Mouse (Mus musculus) limb, embryonic 14.5 days (tissue): ENCODE results near the gene Gm4792. TPM values are rescaled to one million over a fixed set of nuclear protein-coding genes. Genes with fewer than 3 reads are reported as not detected.

Experiments used
- ATAC-seq: fragments of 200-750 bp; cut with Nextera tagmentation; 2 replicates; pipeline ENCODE4 v1.8.0; 2017; ENCODE audit warnings: low read depth, moderate number of reproducible peaks, moderate TSS enrichment; ENCODE audit not compliant: low FRiP score
- DNase-seq: peaks from one replicate; pipeline ENCODE4 v3.0.0-alpha.2; 2015; ENCODE audit warnings: low spot score
- H3K27ac ChIP-seq: fragments of 300-500 bp; sonication (generic); replicated peaks from 2 replicates; pipeline ENCODE4 v1.5.1; 2014; ENCODE audit warnings: low read depth, mild to moderate bottlenecking, low read length, moderate library complexity, mixed read lengths
- H3K27me3 ChIP-seq: fragments of 300-500 bp; sonication (generic); 2 replicates; pipeline ENCODE4 v1.6.1; 2014; ENCODE audit warnings: low read length, mixed read lengths; ENCODE audit not compliant: control insufficient read depth, insufficient read depth
- H3K36me3 ChIP-seq: fragments of 300-500 bp; sonication (generic); 2 replicates; pipeline ENCODE4 v1.6.1; 2014; ENCODE audit warnings: mild to moderate bottlenecking, low read length, moderate library complexity, mixed read lengths; ENCODE audit not compliant: control insufficient read depth, insufficient read depth
- H3K4me1 ChIP-seq: fragments of 300-500 bp; sonication (generic); 2 replicates; pipeline ENCODE4 v1.6.1; 2014; ENCODE audit warnings: antibody characterized with exemption, low read length, mixed read lengths; ENCODE audit not compliant: control insufficient read depth, insufficient read depth
- H3K4me2 ChIP-seq: fragments of 300-500 bp; sonication (generic); replicated peaks from 2 replicates; pipeline ENCODE4 v1.6.1; 2014; ENCODE audit warnings: low read depth, mild to moderate bottlenecking, low read length, moderate library complexity; ENCODE audit not compliant: severe bottlenecking
- H3K4me3 ChIP-seq: fragments of 300-500 bp; sonication (generic); replicated peaks from 2 replicates; pipeline ENCODE4 v1.5.1; 2014; ENCODE audit warnings: low read length
- H3K9ac ChIP-seq: fragments of 300-500 bp; sonication (generic); 2 replicates; pipeline ENCODE4 v1.6.1; 2014; ENCODE audit warnings: mild to moderate bottlenecking, low read depth, low read length, moderate library complexity; ENCODE audit not compliant: severe bottlenecking
- H3K9me3 ChIP-seq: fragments of 300-500 bp; sonication (generic); 2 replicates; pipeline ENCODE4 v1.6.1; 2016; ENCODE audit warnings: low read length; ENCODE audit not compliant: control insufficient read depth
- POLR2A ChIP-seq: fragments of 200-500 bp; IDR thresholded peaks from 2 replicates; pipeline ENCODE4 v1.8.0; 2012; ENCODE audit warnings: inconsistent platforms, mild to moderate bottlenecking, moderate library complexity, borderline replicate concordance; ENCODE audit not compliant: insufficient read depth, insufficient read length; ENCODE audit errors: extremely low read depth
- WGBS: fragments of 180-500 bp; shearing (Covaris S2); extraction: QIAGEN DNeasy Blood & Tissue Kit; methylation state at CpG from one replicate; pipeline ENCODE4 v1.1.7; 2014; 5-methylcytosine and 5-hydroxymethylcytosine counted together
- polyA plus RNA-seq, 2 experiments: library from polyadenylated mRNA; depleted of rRNA in 1 of 2; stranded (reverse) in 1 of 2; unstranded in 1 of 2; fragments of >200 nt; fragmentation: Nextera tagmentation in 1 of 2; extraction: Ambion mirVana in 1 of 2; gene quantifications; 2 replicates each; pipeline versions ENCODE4 v1.2.1 to v1.2.3; 2012 to 2014

Gm4792 gene
- polyA plus RNA-seq, 2 experiments, result not detected

GRCm38 (mm10) chr10:94262646-94263045 lies 35.9 kb downstream of the Gm4792 start:
- Histone ChIP-seq H3K4me2 (no peak overlapping the region), H3K27me3 (no peaks in the 10 kb centered on the region), H3K27ac (no peak overlapping the region), H3K9ac (no peak overlapping the region), H3K4me3 (no peak overlapping the region), H3K9me3 (no peaks in the 10 kb centered on the region), H3K4me1 (no peaks in the 10 kb centered on the region), H3K36me3 (no peaks in the 10 kb centered on the region)
- no peak for TF ChIP-seq POLR2A
- no peak for ATAC-seq
- no peak for DNase-seq
- WGBS, result 89% methylated on average over 13 of the region's 13 CpGs

GRCm38 (mm10) chr10:94260544-94260943 lies 38.0 kb downstream of the Gm4792 start:
- Histone ChIP-seq H3K9me3 (no peaks in the 10 kb centered on the region), H3K4me3 (no peak overlapping the region), H3K36me3 (no peaks in the 10 kb centered on the region), H3K27ac (no peak overlapping the region), H3K27me3 (no peaks in the 10 kb centered on the region), H3K4me1 (no peaks in the 10 kb centered on the region), H3K9ac (no peak overlapping the region), H3K4me2 (no peak overlapping the region)
- ATAC-seq (no peak), DNase-seq (no peak)
- WGBS, result 81% methylated on average over 1 of the region's 1 CpGs
- TF ChIP-seq POLR2A, result no peak

DNA sequence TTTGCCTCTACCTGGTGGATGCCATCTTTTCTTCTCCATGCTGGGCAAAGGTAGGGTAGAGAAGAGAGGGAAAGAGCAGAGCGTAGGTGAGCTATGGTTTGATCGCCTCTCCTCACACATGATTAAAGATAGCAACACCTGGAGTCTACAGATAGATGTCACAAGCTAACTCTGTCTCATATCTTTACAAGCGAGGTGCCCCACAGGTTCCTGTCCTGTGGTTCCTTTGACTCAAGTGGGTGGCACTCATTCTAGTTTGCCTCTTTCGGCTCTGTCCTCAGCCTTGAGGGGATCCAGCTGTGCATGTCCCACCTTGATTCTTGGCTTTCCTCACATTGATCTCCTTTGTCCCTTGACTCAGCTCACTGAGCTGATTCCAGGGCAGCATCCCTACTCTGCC lies 42.0 kb downstream of the Gm4792 start:
- no peaks in the 10 kb centered on the region for H3K4me1 ChIP-seq
- no peaks in the 10 kb centered on the region for H3K36me3 ChIP-seq
- no peaks in the 10 kb centered on the region for H3K27me3 ChIP-seq
- no peak overlapping the region for H3K4me3 ChIP-seq
- ATAC-seq (no peak), DNase-seq (no peak)
- no peaks in the 10 kb centered on the region for H3K9me3 ChIP-seq
- no peak for TF ChIP-seq POLR2A
- H3K27ac ChIP-seq, result no peak overlapping the region
- no peak overlapping the region for H3K4me2 ChIP-seq
- no peak overlapping the region for H3K9ac ChIP-seq
- 85% methylated on average over 4 of the region's 4 CpGs for WGBS

DNA sequence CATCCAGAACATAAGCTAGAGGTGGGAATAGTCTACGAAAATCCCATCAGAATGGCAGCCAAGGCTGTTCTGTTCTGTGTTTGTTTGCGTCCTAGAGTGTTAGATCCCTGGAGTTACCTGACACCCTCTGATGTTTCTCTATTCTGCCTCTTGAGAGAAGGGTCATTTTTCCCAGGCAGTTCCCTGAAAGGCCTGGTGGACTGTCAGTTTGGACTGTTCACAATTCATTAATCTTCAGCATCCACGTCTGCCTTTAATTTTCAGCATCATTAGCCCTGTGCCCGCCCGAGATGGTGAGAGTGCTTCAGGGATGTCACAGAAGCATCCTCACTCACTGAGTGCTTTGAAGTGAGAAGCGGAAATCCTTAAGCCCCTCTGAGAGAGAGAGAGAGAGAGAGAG lies 42.8 kb downstream of the Gm4792 start:
- no peak overlapping the region for H3K9ac ChIP-seq
- H3K27me3 ChIP-seq, result no peaks in the 10 kb centered on the region
- no peaks in the 10 kb centered on the region for H3K9me3 ChIP-seq
- TF ChIP-seq POLR2A, result no peak
- WGBS, result 19% methylated on average over 6 of the region's 6 CpGs
- ATAC-seq, result no peak
- H3K27ac ChIP-seq, result no peak overlapping the region
- H3K4me1 ChIP-seq, result no peaks in the 10 kb centered on the region
- H3K4me2 ChIP-seq, result no peak overlapping the region
- no peak for DNase-seq
- H3K4me3 ChIP-seq, result no peak overlapping the region
- no peaks in the 10 kb centered on the region for H3K36me3 ChIP-seq

DNA sequence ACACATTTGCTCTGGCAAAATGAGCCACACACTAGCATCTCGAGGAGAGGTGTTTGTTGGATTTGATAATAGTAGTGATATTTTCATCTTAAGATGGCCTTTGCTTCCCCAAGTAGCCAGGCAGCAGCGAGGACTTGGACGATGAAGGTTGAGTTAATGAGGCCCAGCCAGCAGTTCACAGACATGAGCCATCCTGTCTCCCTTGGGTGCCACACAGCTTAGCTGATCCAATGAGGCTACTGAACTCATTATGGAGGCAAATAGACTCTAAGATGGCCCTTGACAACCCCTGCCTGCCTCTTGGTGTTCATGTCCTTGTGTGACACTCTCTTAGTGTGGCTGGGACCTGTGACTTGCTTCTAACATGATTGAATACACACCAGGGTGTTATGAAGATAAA lies 43.7 kb downstream of the Gm4792 start:
- TF ChIP-seq POLR2A, result no peak
- no peak for ATAC-seq
- Histone ChIP-seq H3K27ac (no peak overlapping the region), H3K4me1 (no peaks in the 10 kb centered on the region), H3K36me3 (no peaks in the 10 kb centered on the region), H3K27me3 (no peaks in the 10 kb centered on the region), H3K4me3 (no peak overlapping the region), H3K9ac (no peak overlapping the region), H3K4me2 (no peak overlapping the region), H3K9me3 (no peaks in the 10 kb centered on the region)
- WGBS, result 72% methylated on average over 3 of the region's 3 CpGs
- no peak for DNase-seq

DNA sequence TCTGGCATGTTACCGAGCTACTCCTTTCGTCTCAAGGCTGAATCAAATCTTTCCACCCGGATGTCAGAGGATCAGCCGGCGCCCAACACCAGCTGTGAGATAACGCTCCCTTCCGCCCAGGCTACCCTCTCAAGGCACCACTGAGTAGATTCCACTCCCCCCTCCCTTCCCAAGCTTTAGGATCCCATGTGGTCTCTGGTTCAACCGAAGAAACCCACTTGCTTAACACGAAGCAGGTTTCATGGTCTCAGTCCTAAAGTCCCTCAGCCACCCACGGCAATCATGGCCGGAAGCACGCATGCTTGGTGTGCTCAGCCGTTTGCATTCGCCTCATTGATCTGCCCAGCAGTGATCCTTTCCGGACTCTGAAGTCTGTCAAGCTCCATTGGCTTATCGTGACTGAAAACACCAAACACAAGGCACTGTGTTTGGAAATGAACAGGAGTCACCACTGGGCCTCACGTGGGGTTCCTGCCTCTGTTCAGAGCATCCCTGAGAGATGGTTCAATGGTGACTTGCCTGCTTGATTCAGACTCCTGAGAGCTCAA lies 45.2 kb downstream of the Gm4792 start:
- WGBS, result 71% methylated on average over 17 of the region's 17 CpGs

More for the DNA sequence above, 45.2 kb downstream of the Gm4792 start:
- Histone ChIP-seq H3K4me1 (no peaks in the 10 kb centered on the region), H3K36me3 (no peaks in the 10 kb centered on the region), H3K9ac (no peak overlapping the region), H3K27me3 (no peaks in the 10 kb centered on the region), H3K4me3 (no peak overlapping the region), H3K27ac (no peak overlapping the region), H3K9me3 (no peaks in the 10 kb centered on the region), H3K4me2 (no peak overlapping the region)
- DNase-seq, result no peak
- ATAC-seq, result no peak
- TF ChIP-seq POLR2A, result no peak
